Comparison of ENCODE assay signal across 10 mouse cellular contexts in the genomic region with DNA sequence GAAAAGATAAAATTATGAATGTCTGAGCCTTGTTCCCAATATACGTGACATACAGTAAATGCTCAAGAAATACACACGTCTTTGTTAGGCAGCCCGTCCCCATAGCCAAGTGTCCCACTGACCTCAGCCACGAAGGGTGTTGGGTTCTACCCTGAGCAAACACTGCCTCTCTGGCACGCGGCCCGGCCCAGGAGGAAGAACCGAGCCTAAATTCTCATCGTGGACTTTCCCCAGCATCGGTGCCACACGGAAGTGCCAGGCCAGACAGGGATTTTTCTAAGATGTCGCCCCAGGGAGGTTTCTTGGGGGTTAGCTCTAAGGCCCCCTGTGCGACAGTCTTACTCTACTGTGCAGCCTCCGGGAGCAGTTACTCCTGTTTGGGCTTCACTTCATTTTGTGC. TPM values are rescaled to one million over a fixed set of nuclear protein-coding genes. Genes with fewer than 3 reads are reported as not detected.
DNase-seq lines count a peak whose midpoint lies in the region; ATAC-seq and TF ChIP-seq lines count a peak whose summit lies in the region.
"Had no signal": no experiment of that assay in that cellular context is flagged by ENCODE, and none has a peak within 500 bp of the region (broad histone marks: within the 10 kb centered on the region; RNA-seq: fewer than 3 reads in every experiment).

No protein-coding gene starts in this region.

- H3K36me3 ChIP-seq in embryonic facial prominence, embryonic 14.5 days (ENCODE audit: control insufficient read depth, insufficient read depth, low read length) = no peaks in the 10 kb centered on the region
- peaks cover 5% of the 10 kb centered on the region; the same call in 1 of the 2 replicates for H3K36me3 ChIP-seq in embryonic facial prominence, embryonic 10.5 days (replicated peaks)
- no peaks in the 10 kb centered on the region for H3K36me3 ChIP-seq in midbrain, embryonic 12.5 days
- no peaks in the 10 kb centered on the region for H3K36me3 ChIP-seq in midbrain, embryonic 15.5 days (replicated peaks)
- H3K36me3 ChIP-seq in lung, embryonic 15.5 days = no peaks in the 10 kb centered on the region
- no peaks in the 10 kb centered on the region for H3K36me3 ChIP-seq in stomach, postnatal 0 days (ENCODE audit: control insufficient read depth, insufficient read depth, low read length)
- H3K36me3 ChIP-seq: limb, embryonic 13.5 days had no signal

- H3K4me3 ChIP-seq in embryonic facial prominence, embryonic 14.5 days (ENCODE audit: low read depth, low read length) = no peak overlapping the region
- H3K4me3 ChIP-seq in embryonic facial prominence, embryonic 10.5 days = no peak overlapping the region
- H3K4me3 ChIP-seq in midbrain, embryonic 12.5 days = no peak overlapping the region
- H3K4me3 ChIP-seq in midbrain, embryonic 15.5 days = no peak overlapping the region
- H3K4me3 ChIP-seq in lung, embryonic 15.5 days = peak overlapping the region; percentile 33
- H3K4me3 ChIP-seq in stomach, postnatal 0 days (ENCODE audit: low read depth, low read length) = peak overlapping the region; percentile 45; the same call in 1 of the 2 replicates
- H3K4me3 ChIP-seq: megakaryocyte, embryonic 14.5 days had no signal

- no peak for DNase-seq in embryonic facial prominence, embryonic 14.5 days (ENCODE audit: low spot score)
- no peak for DNase-seq in embryonic facial prominence, embryonic 10.5 days (ENCODE audit: low spot score)
- peak; percentile 89 for DNase-seq in stomach, postnatal 0 days (ENCODE audit: low spot score)
- no peak for DNase-seq in adrenal gland, postnatal 36 days
- no peak for DNase-seq in adrenal gland, postnatal 4 days (ENCODE audit: low spot score in 2 of 2)

- TF ChIP-seq EP300 in stomach, postnatal 0 days (optimal IDR thresholded peaks at IDR 0.05) = no peak

- peaks cover 12% of the 10 kb centered on the region for H3K4me1 ChIP-seq in embryonic facial prominence, embryonic 14.5 days (ENCODE audit: control insufficient read depth, insufficient read depth, low read length)
- peaks cover 61% of the 10 kb centered on the region for H3K4me1 ChIP-seq in embryonic facial prominence, embryonic 10.5 days
- peaks cover 28% of the 10 kb centered on the region for H3K4me1 ChIP-seq in midbrain, embryonic 12.5 days
- peaks cover 23% of the 10 kb centered on the region for H3K4me1 ChIP-seq in midbrain, embryonic 15.5 days
- H3K4me1 ChIP-seq in lung, embryonic 15.5 days = peaks cover 60% of the 10 kb centered on the region
- H3K4me1 ChIP-seq in stomach, postnatal 0 days (replicated peaks; ENCODE audit: control insufficient read depth, insufficient read depth) = peaks cover 7% of the 10 kb centered on the region; the same call in 1 of the 2 replicates

- 0 out of 2 replicates have a peak overlapping the region, but pooled peaks have one; percentile 23 for H3K4me2 ChIP-seq in embryonic facial prominence, embryonic 14.5 days (ENCODE audit: low read depth, low read length)
- H3K4me2 ChIP-seq in midbrain, embryonic 12.5 days (replicated peaks) = no peak overlapping the region
- H3K4me2 ChIP-seq in midbrain, embryonic 15.5 days = no peak overlapping the region
- H3K4me2 ChIP-seq in lung, embryonic 15.5 days = peak overlapping the region; percentile 46
- peak overlapping the region; percentile 54 for H3K4me2 ChIP-seq in stomach, postnatal 0 days (replicated peaks; ENCODE audit: low read depth)
- H3K4me2 ChIP-seq: limb, embryonic 13.5 days had no signal

- no peak overlapping the region for H3K9ac ChIP-seq in embryonic facial prominence, embryonic 14.5 days (ENCODE audit: low read depth, low read length)
- H3K9ac ChIP-seq in midbrain, embryonic 12.5 days (replicated peaks) = 0 out of 2 replicates have a peak overlapping the region, but pooled peaks have one; percentile 15
- no peak overlapping the region for H3K9ac ChIP-seq in midbrain, embryonic 15.5 days
- no peak overlapping the region for H3K9ac ChIP-seq in lung, embryonic 15.5 days
- H3K9ac ChIP-seq in stomach, postnatal 0 days (ENCODE audit: low read length) = peak overlapping the region; percentile 67; the same call in 1 of the 2 replicates

- no peak overlapping the region for H3K27ac ChIP-seq in embryonic facial prominence, embryonic 14.5 days (replicated peaks; ENCODE audit: low read depth, low read length)
- H3K27ac ChIP-seq in embryonic facial prominence, embryonic 10.5 days (replicated peaks) = no peak overlapping the region
- no peak overlapping the region for H3K27ac ChIP-seq in midbrain, embryonic 12.5 days (replicated peaks)
- H3K27ac ChIP-seq in midbrain, embryonic 15.5 days = no peak overlapping the region
- H3K27ac ChIP-seq in lung, embryonic 15.5 days = peak overlapping the region; percentile 91
- H3K27ac ChIP-seq in stomach, postnatal 0 days (replicated peaks) = peak overlapping the region; percentile 94
- H3K27ac ChIP-seq: limb, embryonic 13.5 days had no signal

- no peak for TF ChIP-seq CTCF in stomach, postnatal 0 days (IDR thresholded peaks at IDR 0.05; ENCODE audit: low read depth)

- no peak for ATAC-seq in embryonic facial prominence, embryonic 14.5 days (ENCODE audit: low read depth)
- no peak for ATAC-seq in midbrain, embryonic 12.5 days (ENCODE audit: low FRiP score, low read depth)
- ATAC-seq in midbrain, embryonic 15.5 days (replicated peaks) = no peak
- ATAC-seq in lung, embryonic 15.5 days (ENCODE audit: borderline replicate concordance, extremely low read depth, low FRiP score, low TSS enrichment) = no peak
- ATAC-seq in stomach, postnatal 0 days (ENCODE audit: low FRiP score, low TSS enrichment) = peak; percentile 19; the same call in 1 of the 2 replicates

- H3K9me3 ChIP-seq in embryonic facial prominence, embryonic 14.5 days (ENCODE audit: control insufficient read depth, low read length) = no peaks in the 10 kb centered on the region
- no peaks in the 10 kb centered on the region for H3K9me3 ChIP-seq in embryonic facial prominence, embryonic 10.5 days
- H3K9me3 ChIP-seq in midbrain, embryonic 12.5 days = no peaks in the 10 kb centered on the region
- H3K9me3 ChIP-seq in midbrain, embryonic 15.5 days = no peaks in the 10 kb centered on the region
- H3K9me3 ChIP-seq in lung, embryonic 15.5 days = no peaks in the 10 kb centered on the region
- H3K9me3 ChIP-seq in stomach, postnatal 0 days (ENCODE audit: control insufficient read depth, low read length) = no peaks in the 10 kb centered on the region
- H3K9me3 ChIP-seq: limb, embryonic 13.5 days; megakaryocyte, embryonic 14.5 days had no signal

- 53% methylated on average over 14 of the region's 14 CpGs for WGBS in embryonic facial prominence, embryonic 14.5 days
- 65% methylated on average over 14 of the region's 14 CpGs for WGBS in embryonic facial prominence, embryonic 10.5 days
- WGBS in midbrain, embryonic 12.5 days = 64% methylated on average over 14 of the region's 14 CpGs
- WGBS in midbrain, embryonic 15.5 days = 59% methylated on average over 14 of the region's 14 CpGs
- WGBS in lung, embryonic 15.5 days = 36% methylated on average over 14 of the region's 14 CpGs
- WGBS in stomach, postnatal 0 days = 39% methylated on average over 14 of the region's 14 CpGs

- peaks cover 33% of the 10 kb centered on the region for H3K27me3 ChIP-seq in embryonic facial prominence, embryonic 14.5 days (replicated peaks; ENCODE audit: control insufficient read depth, insufficient read depth, low read length)
- peaks cover 70% of the 10 kb centered on the region for H3K27me3 ChIP-seq in embryonic facial prominence, embryonic 10.5 days (replicated peaks; ENCODE audit: low read depth, poor library complexity, severe bottlenecking)
- H3K27me3 ChIP-seq in midbrain, embryonic 12.5 days = peaks cover 47% of the 10 kb centered on the region
- 0 out of 2 replicates have a peak, but pooled peaks cover 3% of the 10 kb centered on the region for H3K27me3 ChIP-seq in midbrain, embryonic 15.5 days (replicated peaks)
- peaks cover 18% of the 10 kb centered on the region for H3K27me3 ChIP-seq in lung, embryonic 15.5 days
- no peaks in the 10 kb centered on the region for H3K27me3 ChIP-seq in stomach, postnatal 0 days (ENCODE audit: control insufficient read depth, insufficient read depth, low read length)

RNA-seq across cellular contexts. Expression of gene Tjp3, which starts 1.6 kb away (rescaled TPM):
- 8.1 and 9.9 TPM in 2 replicates for polyA plus RNA-seq in embryonic facial prominence, embryonic 14.5 days (2014; fragmentation: Nextera tagmentation; extraction: Ambion mirVana)
- 8.9 and 9.0 TPM in 2 replicates for polyA plus RNA-seq in embryonic facial prominence, embryonic 10.5 days (2016; fragmentation: Nextera tagmentation; extraction: Ambion mirVana)
- polyA plus RNA-seq in midbrain, embryonic 12.5 days (2016; fragmentation: Nextera tagmentation; extraction: Ambion mirVana) = 6.6 and 7.5 TPM in 2 replicates
- 6.9 and 8.0 TPM in 2 replicates for polyA plus RNA-seq in midbrain, embryonic 15.5 days (2015; fragmentation: Nextera tagmentation; extraction: Ambion mirVana)
- 26.4 and 28.8 TPM in 2 replicates for polyA plus RNA-seq in lung, embryonic 15.5 days (2015; fragmentation: Nextera tagmentation; extraction: Ambion mirVana)
- polyA plus RNA-seq in stomach, postnatal 0 days (2015; fragmentation: Nextera tagmentation; extraction: Ambion mirVana) = 42.5 and 46.0 TPM in 2 replicates
- total RNA-seq in adrenal gland, postnatal 36 days (2021) = under 1 TPM; 0.23 to 0.26 TPM
- 1 to 10 TPM; 1.8 to 3.1 TPM for total RNA-seq in adrenal gland, postnatal 4 days (2021)

RNA-seq across cellular contexts. Expression of gene Pip5k1c, which starts 3.0 kb away (rescaled TPM):
- polyA plus RNA-seq in embryonic facial prominence, embryonic 14.5 days (2014; fragmentation: Nextera tagmentation; extraction: Ambion mirVana) = 48.4 and 56.3 TPM in 2 replicates
- polyA plus RNA-seq in embryonic facial prominence, embryonic 10.5 days (2016; fragmentation: Nextera tagmentation; extraction: Ambion mirVana) = 72.2 and 72.4 TPM in 2 replicates
- polyA plus RNA-seq in midbrain, embryonic 12.5 days (2016; fragmentation: Nextera tagmentation; extraction: Ambion mirVana) = 89.9 and 92.6 TPM in 2 replicates
- polyA plus RNA-seq in midbrain, embryonic 15.5 days (2015; fragmentation: Nextera tagmentation; extraction: Ambion mirVana) = 154 and 159 TPM in 2 replicates
- polyA plus RNA-seq in lung, embryonic 15.5 days (2015; fragmentation: Nextera tagmentation; extraction: Ambion mirVana) = 45.4 and 47.0 TPM in 2 replicates
- polyA plus RNA-seq in stomach, postnatal 0 days (2015; fragmentation: Nextera tagmentation; extraction: Ambion mirVana) = 19.1 and 21.1 TPM in 2 replicates
- total RNA-seq in adrenal gland, postnatal 36 days (2021) = 10 to 100 TPM; 37.2 to 40.9 TPM
- 10 to 100 TPM; 65.2 to 71.1 TPM for total RNA-seq in adrenal gland, postnatal 4 days (2021)

RNA-seq across cellular contexts. Expression of gene Apba3, which starts 23.1 kb away (rescaled TPM):
- 56.0 and 61.4 TPM in 2 replicates for polyA plus RNA-seq in embryonic facial prominence, embryonic 14.5 days (2014; fragmentation: Nextera tagmentation; extraction: Ambion mirVana)
- polyA plus RNA-seq in embryonic facial prominence, embryonic 10.5 days (2016; fragmentation: Nextera tagmentation; extraction: Ambion mirVana) = 57.2 and 57.5 TPM in 2 replicates
- 34.8 and 36.1 TPM in 2 replicates for polyA plus RNA-seq in midbrain, embryonic 12.5 days (2016; fragmentation: Nextera tagmentation; extraction: Ambion mirVana)
- polyA plus RNA-seq in midbrain, embryonic 15.5 days (2015; fragmentation: Nextera tagmentation; extraction: Ambion mirVana) = 36.4 and 38.5 TPM in 2 replicates
- polyA plus RNA-seq in lung, embryonic 15.5 days (2015; fragmentation: Nextera tagmentation; extraction: Ambion mirVana) = 60.7 and 66.5 TPM in 2 replicates
- polyA plus RNA-seq in stomach, postnatal 0 days (2015; fragmentation: Nextera tagmentation; extraction: Ambion mirVana) = 30.5 and 34.6 TPM in 2 replicates
- 100 to 1,000 TPM in 1 of 2 experiments, 10 to 100 TPM in 1; 78.8 to 109 TPM for total RNA-seq in adrenal gland, postnatal 36 days (2021)
- 10 to 100 TPM; 47.8 to 49.5 TPM for total RNA-seq in adrenal gland, postnatal 4 days (2021)

RNA-seq across cellular contexts. Expression of gene Mrpl54, which starts 23.1 kb away (rescaled TPM):
- polyA plus RNA-seq in embryonic facial prominence, embryonic 14.5 days (2014; fragmentation: Nextera tagmentation; extraction: Ambion mirVana) = 196 and 206 TPM in 2 replicates
- 223 and 237 TPM in 2 replicates for polyA plus RNA-seq in embryonic facial prominence, embryonic 10.5 days (2016; fragmentation: Nextera tagmentation; extraction: Ambion mirVana)
- 168 and 169 TPM in 2 replicates for polyA plus RNA-seq in midbrain, embryonic 12.5 days (2016; fragmentation: Nextera tagmentation; extraction: Ambion mirVana)
- 124 and 126 TPM in 2 replicates for polyA plus RNA-seq in midbrain, embryonic 15.5 days (2015; fragmentation: Nextera tagmentation; extraction: Ambion mirVana)
- 208 and 225 TPM in 2 replicates for polyA plus RNA-seq in lung, embryonic 15.5 days (2015; fragmentation: Nextera tagmentation; extraction: Ambion mirVana)
- 210 and 215 TPM in 2 replicates for polyA plus RNA-seq in stomach, postnatal 0 days (2015; fragmentation: Nextera tagmentation; extraction: Ambion mirVana)
- total RNA-seq in adrenal gland, postnatal 36 days (2021) = 100 to 1,000 TPM; 121 to 141 TPM
- 100 to 1,000 TPM; 107 to 108 TPM for total RNA-seq in adrenal gland, postnatal 4 days (2021)

RNA-seq across cellular contexts. Expression of gene Cactin, which starts 31.1 kb away (rescaled TPM):
- 27.0 and 27.5 TPM in 2 replicates for polyA plus RNA-seq in embryonic facial prominence, embryonic 14.5 days (2014; fragmentation: Nextera tagmentation; extraction: Ambion mirVana)
- polyA plus RNA-seq in embryonic facial prominence, embryonic 10.5 days (2016; fragmentation: Nextera tagmentation; extraction: Ambion mirVana) = 52.3 and 54.3 TPM in 2 replicates
- 58.8 and 60.5 TPM in 2 replicates for polyA plus RNA-seq in midbrain, embryonic 12.5 days (2016; fragmentation: Nextera tagmentation; extraction: Ambion mirVana)
- 35.8 and 38.3 TPM in 2 replicates for polyA plus RNA-seq in midbrain, embryonic 15.5 days (2015; fragmentation: Nextera tagmentation; extraction: Ambion mirVana)
- 48.4 and 49.9 TPM in 2 replicates for polyA plus RNA-seq in lung, embryonic 15.5 days (2015; fragmentation: Nextera tagmentation; extraction: Ambion mirVana)
- 16.2 and 16.6 TPM in 2 replicates for polyA plus RNA-seq in stomach, postnatal 0 days (2015; fragmentation: Nextera tagmentation; extraction: Ambion mirVana)
- total RNA-seq in adrenal gland, postnatal 36 days (2021) = 10 to 100 TPM; 37.9 to 39.1 TPM
- 10 to 100 TPM; 43.8 to 44.4 TPM for total RNA-seq in adrenal gland, postnatal 4 days (2021)

Comparison
In these comparisons a context has a peak if more than half of its experiments do, and no peak if none do; other contexts are left out.
1. H3K9ac ChIP-seq: peak in midbrain, embryonic 12.5 days (single experiment) and stomach, postnatal 0 days (single experiment); none in embryonic facial prominence, embryonic 14.5 days (single experiment), midbrain, embryonic 15.5 days (single experiment) and lung, embryonic 15.5 days (single experiment).
2. H3K27ac ChIP-seq: peak in lung, embryonic 15.5 days (single experiment) and stomach, postnatal 0 days (single experiment); none in embryonic facial prominence, embryonic 14.5 days (single experiment), embryonic facial prominence, embryonic 10.5 days (single experiment), midbrain, embryonic 12.5 days (single experiment) and midbrain, embryonic 15.5 days (single experiment).
3. H3K4me2 ChIP-seq: peak in embryonic facial prominence, embryonic 14.5 days (single experiment), lung, embryonic 15.5 days (single experiment) and stomach, postnatal 0 days (single experiment); none in midbrain, embryonic 12.5 days (single experiment) and midbrain, embryonic 15.5 days (single experiment).
4. H3K4me3 ChIP-seq: peak in lung, embryonic 15.5 days (single experiment) and stomach, postnatal 0 days (single experiment); none in embryonic facial prominence, embryonic 14.5 days (single experiment), embryonic facial prominence, embryonic 10.5 days (single experiment), midbrain, embryonic 12.5 days (single experiment) and midbrain, embryonic 15.5 days (single experiment).